Mouse (Mus musculus): ENCODE data around the gene Asf1a. TPM values are rescaled to one million over a fixed set of nuclear protein-coding genes. Genes with fewer than 3 reads are reported as not detected.

Gene Asf1a
- polyA plus RNA-seq, 1 experiment from 2014 or later = 142 TPM

Other genes with a start within 250 kb of the Asf1a start
- gene Cep85l, start 216.8 kb upstream of the Asf1a start, polyA plus RNA-seq (2016; fragmentation: Nextera tagmentation; extraction: Ambion mirVana) = 4.6 TPM in 2 replicates
- gene Mcm9, start 33.7 kb downstream of the Asf1a start, polyA plus RNA-seq (2016; fragmentation: Nextera tagmentation; extraction: Ambion mirVana) = 11.5 and 12.7 TPM in 2 replicates
- gene Fam184a, start 154.4 kb downstream of the Asf1a start, polyA plus RNA-seq (2016; fragmentation: Nextera tagmentation; extraction: Ambion mirVana) = 5.1 and 5.8 TPM in 2 replicates

Data from hindbrain, embryonic 10.5 days (tissue).